Mouse (Mus musculus) splenic B cell, adult 2 months (primary cell): ENCODE measurements at regions not wholly inside any gene's neighbourhood (a gene's known extent, or its start where the extent isn't known, plus 50 kb on each side); places are given as distances from the start of the nearest gene placed in this dataset.

Experiments
- DNase-seq: peaks from one replicate; pipeline ENCODE4 v3.0.0-alpha.2; 2011; ENCODE audit warnings: low read depth, low spot score
- H3K27me3 ChIP-seq: 2 replicates; pipeline ENCODE4 v1.6.1; 2012; ENCODE audit warnings: mild to moderate bottlenecking, low read length, moderate library complexity, mixed read lengths; ENCODE audit not compliant: control insufficient read depth, poor library complexity, insufficient read depth, severe bottlenecking
- H3K36me3 ChIP-seq: 2 replicates; pipeline ENCODE4 v1.6.1; 2012; ENCODE audit warnings: mild to moderate bottlenecking, low read length, moderate library complexity, mixed read lengths; ENCODE audit not compliant: control insufficient read depth, poor library complexity, insufficient read depth, severe bottlenecking

GRCm38 (mm10) chr8:8494281-8494680, 166.8 kb downstream of the Efnb2 start:
- no peak for DNase-seq
- H3K27me3 ChIP-seq = no peaks in the 10 kb centered on the region
- H3K36me3 ChIP-seq = no peaks in the 10 kb centered on the region

- Histone ChIP-seq H3K36me3 (no peaks in the 10 kb centered on the region), H3K27me3 (no peaks in the 10 kb centered on the region)
- no peak for DNase-seq
These were observed 169.1 kb downstream of the Efnb2 start for GRCm38 (mm10) chr8:8491908-8492307.

- no peaks in the 10 kb centered on the region for H3K27me3 ChIP-seq
- DNase-seq = no peak
- H3K36me3 ChIP-seq = no peaks in the 10 kb centered on the region
These were observed 171.3 kb downstream of the Efnb2 start for GRCm38 (mm10) chr8:8489784-8490183.

GRCm38 (mm10) chr8:8488695-8489571, 172.1 kb downstream of the Efnb2 start:
- no peak for DNase-seq
- no peaks in the 10 kb centered on the region for H3K36me3 ChIP-seq
- no peaks in the 10 kb centered on the region for H3K27me3 ChIP-seq

- H3K27me3 ChIP-seq = no peaks in the 10 kb centered on the region
- no peak for DNase-seq
- no peaks in the 10 kb centered on the region for H3K36me3 ChIP-seq
These were observed 172.8 kb downstream of the Efnb2 start for GRCm38 (mm10) chr8:8488191-8488694.

- DNase-seq = no peak
- Histone ChIP-seq H3K27me3 (no peaks in the 10 kb centered on the region), H3K36me3 (no peaks in the 10 kb centered on the region)
These were observed 173.3 kb downstream of the Efnb2 start for GRCm38 (mm10) chr8:8487706-8488105.

GRCm38 (mm10) chr8:8486866-8487265, 174.2 kb downstream of the Efnb2 start:
- Histone ChIP-seq H3K27me3 (no peaks in the 10 kb centered on the region), H3K36me3 (no peaks in the 10 kb centered on the region)
- no peak for DNase-seq

- no peak for DNase-seq
- no peaks in the 10 kb centered on the region for H3K27me3 ChIP-seq
- no peaks in the 10 kb centered on the region for H3K36me3 ChIP-seq
These were observed 175.8 kb downstream of the Efnb2 start for GRCm38 (mm10) chr8:8485252-8485651.

- no peak for DNase-seq
- Histone ChIP-seq H3K36me3 (no peaks in the 10 kb centered on the region), H3K27me3 (no peaks in the 10 kb centered on the region)
These were observed 176.5 kb downstream of the Efnb2 start for GRCm38 (mm10) chr8:8484546-8484945.

GRCm38 (mm10) chr8:8482707-8483480, 178.1 kb downstream of the Efnb2 start:
- DNase-seq = no peak
- Histone ChIP-seq H3K27me3 (no peaks in the 10 kb centered on the region), H3K36me3 (no peaks in the 10 kb centered on the region)

- no peaks in the 10 kb centered on the region for H3K36me3 ChIP-seq
- no peak for DNase-seq
- H3K27me3 ChIP-seq = no peaks in the 10 kb centered on the region
These were observed 183.6 kb downstream of the Efnb2 start for GRCm38 (mm10) chr8:8477456-8477855.

- no peak for DNase-seq
- H3K36me3 ChIP-seq = no peaks in the 10 kb centered on the region
- no peaks in the 10 kb centered on the region for H3K27me3 ChIP-seq
These were observed 192.5 kb downstream of the Efnb2 start for GRCm38 (mm10) chr8:8468552-8468951.

GRCm38 (mm10) chr8:8466526-8467244, 194.4 kb downstream of the Efnb2 start:
- H3K36me3 ChIP-seq = no peaks in the 10 kb centered on the region
- no peak for DNase-seq
- no peaks in the 10 kb centered on the region for H3K27me3 ChIP-seq

GRCm38 (mm10) chr8:8462455-8462854, 198.6 kb downstream of the Efnb2 start:
- H3K27me3 ChIP-seq = no peaks in the 10 kb centered on the region
- DNase-seq = no peak
- H3K36me3 ChIP-seq = no peaks in the 10 kb centered on the region
